Mouse (Mus musculus) left cerebral cortex, adult 2 months (tissue): ENCODE measurements around the gene Bco2. TPM values are rescaled to one million over a fixed set of nuclear protein-coding genes. Genes with fewer than 3 reads are reported as not detected.

Source experiments
- DNase-seq, 2 experiments: peaks; one replicate each; pipeline ENCODE4 v3.0.0; 2021 to 2022; ENCODE audit warnings: low spot score in 2 of 2, mixed read lengths in 1 of 2; ENCODE audit errors: extremely low spot score in 1 of 2
- H3K27ac ChIP-seq: fragments of 200-600 bp; 2 replicates; pipeline ENCODE4 v1.8.1; 2022
- H3K4me3 ChIP-seq: fragments of 200-600 bp; 2 replicates; pipeline ENCODE4 v1.8.1; 2022
- CTCF ChIP-seq: fragments of 200-600 bp; IDR thresholded peaks from 2 replicates; pipeline ENCODE4 v1.8.1; 2022; ENCODE audit warnings: antibody characterized with exemption, mild to moderate bottlenecking, moderate library complexity
- intact Hi-C: fragments of 180-260 bp; cut with DNase I; formaldehyde crosslinking; loops from one replicate; pipeline ENCODE4 v1.15.1; 2025
- total RNA-seq, 2 experiments: library from RNA; stranded (reverse); gene quantifications; 2 replicates each; pipeline ENCODE4 v1.2.3; 2021

The Bco2 gene
- total RNA-seq, 2 experiments from 2014 or later: 3.0 to 3.6 TPM

DNA sequence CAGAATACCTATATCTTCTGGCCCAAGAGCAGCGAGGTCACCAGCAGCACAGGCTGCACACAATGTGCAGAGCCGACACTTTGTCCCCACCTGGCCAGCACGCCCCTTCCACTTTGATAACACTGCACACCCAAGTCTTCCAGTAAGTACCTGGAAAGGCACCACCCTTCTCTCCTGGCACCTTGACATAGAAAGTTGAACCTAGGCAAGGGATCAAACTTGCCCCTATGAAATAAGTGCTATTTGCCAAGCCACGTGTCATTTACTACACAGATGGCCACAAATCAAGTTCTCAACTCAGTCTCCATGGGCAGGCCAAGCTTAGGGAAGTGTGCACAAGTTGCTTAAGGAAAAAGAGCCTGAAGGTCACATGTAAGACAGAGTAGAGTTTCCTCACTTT is 32.0 kb upstream of the Bco2 start:
- no peak overlapping the region for H3K4me3 ChIP-seq
- TF ChIP-seq CTCF: no peak
- no peak overlapping the region for H3K27ac ChIP-seq
- no peak for DNase-seq
- intact Hi-C loops: no loop called here

DNA sequence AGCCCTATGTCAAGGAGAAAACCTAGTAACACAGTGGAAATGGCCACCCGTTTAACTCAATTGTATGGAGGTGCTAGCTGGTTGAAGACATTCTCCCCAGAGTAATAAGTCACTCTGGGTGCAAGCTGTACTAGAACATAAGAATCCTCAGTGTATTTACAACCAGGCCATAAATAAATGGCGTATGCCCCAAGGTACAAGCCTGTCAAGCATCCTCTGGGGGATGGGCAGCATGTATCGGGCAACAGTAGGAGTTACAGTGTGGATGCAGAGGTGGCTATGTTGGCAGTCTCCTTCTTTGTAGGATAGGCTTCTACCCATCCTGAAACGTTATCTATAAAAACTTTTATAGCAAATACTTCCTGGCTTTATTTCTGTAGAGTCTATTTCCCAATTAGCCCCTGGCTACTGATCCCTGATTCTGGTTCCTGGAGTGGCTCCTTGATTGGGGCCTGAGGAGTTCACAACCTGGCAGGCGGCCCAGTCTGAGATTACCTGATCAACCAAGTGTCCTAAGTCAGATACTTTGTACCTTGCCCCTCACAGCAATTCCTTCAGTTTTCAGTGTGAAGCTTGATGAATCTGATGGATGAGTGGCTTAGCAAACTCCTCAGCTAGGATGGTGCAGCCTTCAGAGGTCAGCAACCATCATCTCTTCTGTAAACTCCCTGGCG is 30.3 kb upstream of the Bco2 start:
- H3K27ac ChIP-seq: no peak overlapping the region
- H3K4me3 ChIP-seq: no peak overlapping the region
- no peak for TF ChIP-seq CTCF
- no peak for DNase-seq
- intact Hi-C loops: no loop called here

DNA sequence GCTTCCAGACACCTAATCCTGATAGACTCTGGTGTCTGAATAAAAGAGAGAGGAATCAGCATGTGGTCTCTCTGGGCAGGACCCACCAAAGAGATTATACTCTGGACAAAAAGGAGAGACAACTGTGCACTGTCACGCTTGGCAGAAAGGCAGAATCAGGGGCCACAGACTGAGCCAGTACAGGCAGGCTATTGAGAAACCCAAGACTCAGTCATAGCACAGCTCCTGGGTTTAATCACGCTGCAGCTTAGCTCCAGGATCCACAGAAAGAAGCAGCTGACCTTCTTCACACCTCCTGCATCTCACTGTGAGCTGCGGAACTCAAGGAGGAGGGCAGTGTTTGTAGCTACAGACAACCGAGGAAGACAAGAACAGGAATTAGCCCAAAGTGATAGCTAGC is 25.4 kb upstream of the Bco2 start:
- no peak for TF ChIP-seq CTCF
- H3K4me3 ChIP-seq: no peak overlapping the region
- intact Hi-C loops: no loop called here
- H3K27ac ChIP-seq: no peak overlapping the region
- no peak for DNase-seq

DNA sequence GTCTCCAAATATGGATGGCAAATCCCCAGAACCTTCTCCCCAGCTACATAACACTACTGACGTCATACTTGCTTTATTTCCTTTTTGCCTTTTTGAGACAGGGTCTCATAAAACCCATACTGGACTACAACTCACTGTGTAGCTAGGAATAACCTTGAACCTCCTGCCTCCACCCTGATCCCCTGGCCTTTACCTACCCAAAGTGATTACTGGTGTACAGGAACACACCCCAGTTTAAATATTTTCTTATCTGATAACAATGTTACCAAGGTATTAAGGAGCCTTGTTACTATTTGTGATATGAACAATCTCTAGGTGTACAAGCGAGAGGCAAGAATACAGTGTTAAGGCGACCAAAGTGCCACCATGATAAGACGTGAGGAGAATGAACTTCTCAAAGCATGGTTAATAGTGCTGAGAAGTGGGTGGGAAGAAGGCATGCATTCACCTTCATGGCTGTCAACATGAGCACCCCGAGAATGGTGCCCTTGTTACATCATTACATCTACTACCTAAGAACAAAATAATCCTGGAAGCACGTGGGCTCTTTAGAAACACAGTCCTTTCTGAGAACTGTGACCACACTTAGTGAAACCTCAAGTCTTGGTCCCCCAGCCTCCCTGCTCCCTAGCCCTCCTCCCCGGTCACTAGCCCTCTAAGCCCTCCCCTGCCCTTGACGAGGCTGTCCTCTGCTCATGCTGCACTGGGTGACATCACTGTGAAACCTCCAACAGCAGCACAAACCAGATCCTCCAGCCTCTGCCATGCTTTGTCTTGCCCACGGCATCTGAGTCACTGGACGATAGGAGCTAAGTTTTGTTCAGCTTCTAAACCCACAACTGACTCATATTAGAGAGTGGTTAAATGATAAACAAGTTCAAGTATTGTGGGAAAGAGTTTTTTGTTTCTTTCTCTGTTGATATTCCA is 14.9 kb upstream of the Bco2 start:
- no peak overlapping the region for H3K27ac ChIP-seq
- DNase-seq: no peak
- no peak overlapping the region for H3K4me3 ChIP-seq
- TF ChIP-seq CTCF: no peak
- intact Hi-C loops: no loop called here

DNA sequence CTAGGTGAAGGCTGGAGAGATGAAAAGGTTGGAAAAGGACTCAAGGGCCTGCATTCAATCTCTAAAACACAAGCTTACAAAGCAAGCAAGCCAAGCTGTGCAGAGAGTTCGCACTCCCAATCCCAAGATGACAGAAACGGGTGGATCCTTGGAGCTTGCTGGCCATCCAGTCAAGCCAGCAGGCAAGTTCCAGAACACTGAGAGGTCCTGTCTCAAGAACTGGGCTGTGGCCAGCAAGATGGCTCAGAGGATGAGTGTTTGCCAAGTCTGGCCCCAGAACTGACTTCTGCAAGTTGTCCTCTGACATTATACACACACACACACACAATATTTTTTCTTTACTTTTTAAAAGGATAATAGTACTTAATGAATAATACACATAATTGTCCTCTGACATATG is 12.9 kb upstream of the Bco2 start:
- no peak for TF ChIP-seq CTCF
- Histone ChIP-seq H3K27ac (no peak overlapping the region), H3K4me3 (no peak overlapping the region)
- intact Hi-C loops: no loop called here
- DNase-seq: no peak

DNA sequence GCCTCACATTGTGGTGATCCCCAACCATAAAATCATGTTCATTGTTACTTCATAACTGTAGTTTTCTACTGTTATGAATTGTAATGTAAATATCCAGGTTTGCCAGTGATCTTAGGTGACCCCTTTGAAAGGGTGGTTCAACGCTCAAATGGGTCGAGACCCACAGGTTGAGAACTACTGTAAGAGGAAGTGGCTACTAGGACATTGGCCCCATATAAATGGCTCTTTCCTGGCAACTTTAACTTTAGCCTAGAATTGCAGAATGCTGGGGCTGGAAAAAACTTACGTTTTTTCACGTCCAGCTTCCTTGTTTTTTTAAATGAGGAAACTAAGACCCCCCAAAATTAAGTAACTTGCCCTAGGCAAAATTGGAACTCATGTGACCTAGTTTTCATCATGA is 12.4 kb upstream of the Bco2 start:
- Histone ChIP-seq H3K27ac (no peak overlapping the region), H3K4me3 (no peak overlapping the region)
- TF ChIP-seq CTCF: no peak
- no peak for DNase-seq
- intact Hi-C loops: no loop called here

DNA sequence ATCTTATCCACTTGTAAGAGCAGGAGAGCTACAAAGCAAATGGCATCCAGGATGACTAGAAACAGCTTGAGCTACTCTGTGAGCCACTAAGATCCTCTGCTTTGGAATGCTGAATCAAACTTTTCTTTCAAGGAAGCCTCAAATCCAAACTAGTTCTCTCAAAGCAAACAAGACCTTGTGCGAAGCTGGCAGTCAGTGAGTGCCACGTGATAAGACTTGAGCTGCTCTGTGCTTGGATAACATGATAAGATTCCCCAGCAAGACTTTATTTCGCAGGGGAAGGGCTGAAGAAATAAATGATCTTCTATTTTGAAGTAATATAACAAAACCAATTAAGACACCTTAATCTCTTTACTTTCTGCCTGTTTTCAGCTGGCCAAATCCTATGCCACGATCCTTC is 11.0 kb upstream of the Bco2 start:
- H3K27ac ChIP-seq: no peak overlapping the region
- no peak overlapping the region for H3K4me3 ChIP-seq
- no peak for DNase-seq
- intact Hi-C loops: no loop called here
- no peak for TF ChIP-seq CTCF

DNA sequence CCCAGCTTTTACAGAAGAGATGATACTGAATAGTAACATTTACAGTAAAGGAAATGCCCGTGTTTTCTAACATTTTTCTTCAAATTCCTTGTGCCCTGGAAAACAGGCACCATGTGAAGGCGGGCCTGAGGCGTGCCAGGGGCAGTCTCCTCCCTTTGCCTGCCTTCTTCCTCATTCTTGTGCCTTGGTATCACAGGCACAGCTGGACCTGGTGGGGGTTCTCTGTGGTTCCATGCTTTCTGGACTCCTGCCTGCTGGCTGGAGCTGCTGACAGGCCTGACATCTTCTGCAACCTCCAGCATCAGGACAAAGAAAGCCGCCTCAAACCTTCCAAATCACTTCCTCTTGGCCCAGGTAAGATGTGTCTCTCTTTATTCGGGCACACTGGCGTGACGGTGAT is 10.2 kb upstream of the Bco2 start:
- intact Hi-C loops: no loop called here
- DNase-seq: no peak
- TF ChIP-seq CTCF: no peak
- no peak overlapping the region for H3K27ac ChIP-seq
- no peak overlapping the region for H3K4me3 ChIP-seq

DNA sequence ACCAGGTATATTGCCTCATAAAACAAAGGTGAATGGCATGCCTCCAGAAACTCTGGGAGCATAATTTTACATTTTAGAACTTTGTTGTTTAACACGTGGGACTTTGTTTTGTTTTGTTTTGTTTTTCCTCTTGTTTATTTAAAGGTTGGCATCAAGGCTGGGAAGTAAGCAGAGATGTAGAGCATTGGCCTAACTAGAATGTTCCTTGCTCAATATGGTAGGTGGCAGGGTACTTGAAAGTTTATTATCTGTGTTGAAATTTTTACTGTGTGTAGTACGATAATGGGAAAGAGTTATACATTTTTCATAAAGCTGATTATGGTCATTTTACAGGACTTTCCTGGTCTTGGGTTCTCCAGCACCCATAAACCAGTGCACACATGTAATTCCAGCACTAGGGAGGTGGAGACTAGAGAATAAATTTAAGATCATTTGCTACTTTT is 7.0 kb upstream of the Bco2 start:
- intact Hi-C loops: no loop called here
- Histone ChIP-seq H3K27ac (no peak overlapping the region), H3K4me3 (no peak overlapping the region)
- no peak for TF ChIP-seq CTCF
- DNase-seq: no peak

DNA sequence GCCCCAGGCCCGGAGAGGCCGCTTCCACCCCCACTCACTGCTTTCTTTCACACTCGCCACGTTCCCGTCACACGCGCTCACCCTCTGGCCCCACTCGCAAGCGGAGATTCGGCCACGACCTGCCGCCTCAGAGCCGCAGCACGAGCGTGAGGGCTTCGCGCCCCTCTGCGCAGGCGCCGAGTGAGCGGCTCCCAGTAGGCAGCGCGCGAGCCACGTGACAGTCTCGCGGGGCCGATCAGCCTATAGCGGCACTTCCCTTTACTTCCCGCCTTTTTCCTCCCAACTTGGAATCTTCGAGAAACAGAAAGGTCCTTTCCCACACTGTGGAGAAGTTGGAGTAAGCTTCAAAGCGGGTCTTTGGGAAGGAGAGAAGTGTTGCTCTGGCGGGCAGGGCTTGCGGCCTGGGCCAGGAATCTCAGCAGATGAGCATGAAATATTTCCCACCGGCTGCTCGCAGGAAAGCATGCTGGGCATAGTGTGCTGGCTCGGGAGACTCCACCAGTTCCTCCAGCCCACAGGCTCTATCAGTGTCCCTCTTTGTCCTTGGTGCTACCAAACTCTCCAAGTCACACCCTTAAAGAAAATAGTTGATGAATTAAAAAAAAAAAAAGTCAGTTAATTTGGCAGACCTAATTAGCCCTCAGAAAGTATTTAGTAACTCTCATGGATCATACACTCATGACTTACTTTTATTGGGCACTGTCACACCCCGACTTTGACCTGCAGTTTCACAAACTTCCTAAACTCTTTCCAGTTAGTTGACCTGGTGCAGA is 6.3 kb upstream of the Bco2 start, which contains the start of gene Tex12:
Gene Tex12, minus strand, starts transcription at position 181 of the 773 bp plus-strand sequence.
- intact Hi-C loops: no loop called here
- no peak for DNase-seq
- Histone ChIP-seq H3K27ac (no peak within 1 kb of the TSS), H3K4me3 (no peak within 1 kb of the TSS)
- TF ChIP-seq CTCF: no peak

DNA sequence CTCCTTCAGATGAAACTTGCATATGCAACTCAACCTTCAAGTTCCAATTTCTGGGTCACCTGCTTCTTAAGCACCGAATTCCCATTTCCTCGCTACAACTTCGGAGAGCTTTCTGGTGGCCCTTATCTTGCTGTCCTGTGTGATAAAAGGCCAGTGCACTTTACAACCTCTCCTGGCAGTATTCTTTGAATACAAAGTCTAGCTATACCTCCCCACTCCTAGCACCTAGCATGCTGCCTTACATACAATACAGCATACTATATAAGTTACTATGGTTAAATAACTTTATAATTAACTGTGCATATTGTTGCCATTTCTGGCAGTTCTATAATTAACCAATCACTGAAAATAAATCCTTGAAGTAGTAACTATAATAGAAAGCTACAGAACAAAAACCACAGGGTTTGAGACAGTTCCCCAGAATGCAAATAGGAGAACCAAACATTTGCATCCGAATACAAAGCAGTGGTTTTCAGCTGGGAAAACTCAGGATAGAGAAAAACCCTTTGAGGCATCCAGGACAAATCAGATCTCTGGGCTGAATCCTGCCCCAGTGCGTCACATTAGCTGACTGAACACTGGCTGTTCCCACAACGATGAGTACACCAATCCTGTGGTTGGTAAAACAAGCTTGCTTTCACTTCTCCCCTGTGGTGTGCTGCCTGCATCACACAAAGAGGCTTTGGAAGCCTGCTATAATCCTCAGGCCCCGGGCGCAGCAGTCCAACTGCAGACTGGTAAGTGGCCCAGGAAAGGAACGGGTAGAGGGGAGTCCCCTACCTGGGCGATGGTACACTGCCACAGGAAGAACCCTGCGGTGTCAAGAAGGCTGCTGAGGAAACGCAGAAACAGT is 514 bp downstream of the Bco2 start, which contains the start of gene Il18:
Gene Il18, plus strand, starts transcription at position 587 of the 853 bp plus-strand sequence.
- intact Hi-C loops: no loop called here
- peak; percentile 42 to 59 for DNase-seq
- peak within 1 kb of the TSS; percentile 85 for H3K27ac ChIP-seq
- peak within 1 kb of the TSS; percentile 33 for H3K4me3 ChIP-seq
- no peak; the same call in none of the 2 replicates for TF ChIP-seq CTCF
